Mouse (Mus musculus): Measurements from ENCODE around the gene Zfp688.

- TF ChIP-seq CTCF (IDR thresholded peaks at IDR 0.05; ENCODE audit: extremely low read depth, insufficient read length, insufficient replicate concordance, low read depth, low read length) (no peak), POLR2A (IDR thresholded peaks at IDR 0.05; ENCODE audit: low read depth, low read length) (no peak)
These were observed 27.9 kb downstream of the Zfp688 start for GRCm38 (mm10) chr7:127393944-127394333.
